Mouse (Mus musculus) c-Kit-positive CD71-negative TER-119-negative erythroid progenitor cells, embryonic 14.5 days (primary cell): Measurements from ENCODE around the gene Tent4a.
"Not testable (repeated sequence)": the region's sequence is repeated elsewhere in the genome, so short reads cannot be mapped to it uniquely, and the experiment has no call there.

Source experiments
- DNase-seq: peaks from one replicate; pipeline ENCODE4 v3.0.0-alpha.2; 2013; ENCODE audit warnings: low read depth

Tent4a gene

GRCm38 (mm10) chr13:69534334-69534653 is at the start of gene Tent4a:
Gene Tent4a (minus strand): TSS chr13:69534617.
- DNase-seq, result no peak

GRCm38 (mm10) chr13:69583591-69583990 is 49.2 kb upstream of the Tent4a start:
- DNase-seq, result no peak

GRCm38 (mm10) chr13:69582411-69582810 is 48.0 kb upstream of the Tent4a start:
- no peak for DNase-seq

GRCm38 (mm10) chr13:69577181-69577834 is 42.9 kb upstream of the Tent4a start:
- DNase-seq, result no peak

GRCm38 (mm10) chr13:69576676-69577075 is 42.3 kb upstream of the Tent4a start:
- DNase-seq, result no peak

GRCm38 (mm10) chr13:69572594-69572993 is 38.2 kb upstream of the Tent4a start:
- DNase-seq, result no peak

GRCm38 (mm10) chr13:69569201-69569600 is 34.8 kb upstream of the Tent4a start:
- DNase-seq, result no peak

GRCm38 (mm10) chr13:69565401-69565800 is 31.0 kb upstream of the Tent4a start:
- not testable (repeated sequence) for DNase-seq

GRCm38 (mm10) chr13:69564573-69564972 is 30.2 kb upstream of the Tent4a start:
- DNase-seq, result no peak

GRCm38 (mm10) chr13:69563905-69564304 is 29.5 kb upstream of the Tent4a start:
- no peak for DNase-seq

GRCm38 (mm10) chr13:69562654-69563574 is 28.5 kb upstream of the Tent4a start:
- DNase-seq, result no peak

GRCm38 (mm10) chr13:69562004-69562403 is 27.6 kb upstream of the Tent4a start:
- no peak for DNase-seq

- no peak for DNase-seq
Measured at GRCm38 (mm10) chr13:69559291-69559961, 25.0 kb upstream of the Tent4a start.

GRCm38 (mm10) chr13:69558098-69558660 is 23.8 kb upstream of the Tent4a start:
- DNase-seq, result no peak

GRCm38 (mm10) chr13:69556728-69557127 is 22.3 kb upstream of the Tent4a start:
- DNase-seq, result no peak

GRCm38 (mm10) chr13:69555957-69556482 is 21.6 kb upstream of the Tent4a start:
- DNase-seq, result no peak

- no peak for DNase-seq
Measured at GRCm38 (mm10) chr13:69555045-69555444, 20.6 kb upstream of the Tent4a start.

- DNase-seq, result no peak
Measured at GRCm38 (mm10) chr13:69554255-69554654, 19.8 kb upstream of the Tent4a start.

- DNase-seq, result no peak
Measured at GRCm38 (mm10) chr13:69553024-69553423, 18.6 kb upstream of the Tent4a start.

GRCm38 (mm10) chr13:69550831-69551230 is 16.4 kb upstream of the Tent4a start:
- no peak for DNase-seq

GRCm38 (mm10) chr13:69549980-69550379 is 15.6 kb upstream of the Tent4a start:
- no peak for DNase-seq

- DNase-seq, result no peak
Measured at GRCm38 (mm10) chr13:69547488-69548180, 13.2 kb upstream of the Tent4a start.
